Mouse (Mus musculus) heart, adult 9 months (tissue): Measurements from ENCODE around the gene Itpr2.

Source experiments
- DNase-seq, 2 experiments: peaks; one replicate each; pipeline ENCODE4 v3.0.0; 2022; ENCODE audit warnings: low spot score in 2 of 2

Gene Itpr2

DNA sequence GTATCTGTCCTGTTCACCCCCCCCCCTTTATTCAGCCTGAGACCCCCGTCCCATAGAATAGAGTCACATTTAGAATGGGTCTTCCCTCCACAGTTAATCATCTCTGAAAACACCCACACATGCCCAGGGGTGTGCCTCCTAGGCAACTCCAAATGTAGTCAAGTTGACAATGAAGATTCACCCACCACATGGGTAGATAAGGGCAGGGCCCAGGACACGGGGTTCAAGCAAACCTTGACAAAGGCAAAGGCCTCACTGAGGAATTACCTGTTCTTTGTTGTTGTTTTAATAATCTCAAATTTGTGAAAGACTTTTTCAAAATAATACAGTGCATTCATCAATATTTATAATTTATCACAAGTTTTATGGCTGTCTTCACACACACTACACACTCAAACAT is 2.4 kb upstream of the Itpr2 start:
- no peak for DNase-seq

DNA sequence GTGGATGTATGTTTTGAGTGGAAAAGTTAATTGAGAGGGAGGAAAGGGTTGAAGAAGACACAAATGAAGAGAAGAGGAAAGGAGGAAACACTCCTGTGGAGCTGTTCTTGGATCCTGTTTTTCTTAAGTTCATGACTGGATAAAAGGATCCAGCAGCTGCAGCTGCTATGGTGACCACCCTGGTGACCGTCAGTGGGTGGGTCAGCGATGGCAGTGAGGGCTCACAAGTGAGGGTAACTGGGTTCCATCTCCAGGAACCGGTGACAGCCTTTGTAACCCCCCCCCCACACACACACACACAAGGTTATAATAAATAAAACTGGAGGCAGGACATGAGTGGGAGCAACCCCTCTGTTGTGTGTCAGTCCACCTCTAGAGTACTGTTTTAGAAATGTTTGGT is 833 bp upstream of the Itpr2 start:
- no peak for DNase-seq

DNA sequence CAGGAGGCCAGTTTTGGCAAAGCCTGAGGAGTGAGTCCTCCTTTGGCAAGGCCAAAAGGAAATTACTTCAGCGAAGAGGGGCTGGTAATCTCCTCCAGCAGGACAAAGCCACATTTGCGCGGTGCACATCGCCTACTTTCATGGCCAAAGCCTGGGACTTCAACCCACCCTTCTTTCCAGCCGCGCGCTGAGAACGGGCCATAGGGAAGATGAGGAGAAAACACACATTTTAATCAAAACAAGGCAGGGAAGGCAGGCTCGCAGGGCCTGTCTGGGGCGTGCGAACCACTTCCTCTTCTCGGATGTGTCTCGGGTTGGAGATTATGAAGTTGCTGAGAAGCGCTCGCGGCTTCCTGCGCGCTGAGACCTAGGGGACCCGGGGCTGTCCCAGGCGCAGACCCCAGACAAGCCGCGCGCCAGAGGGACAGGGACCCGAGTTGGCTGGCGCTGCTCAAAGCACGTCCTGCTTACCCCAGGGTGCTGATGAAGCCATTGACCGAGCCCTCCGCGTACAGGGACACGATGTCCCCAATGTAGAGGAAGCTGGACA is 632 bp downstream of the Itpr2 start:
- DNase-seq = peak; percentile 79 to 81

DNA sequence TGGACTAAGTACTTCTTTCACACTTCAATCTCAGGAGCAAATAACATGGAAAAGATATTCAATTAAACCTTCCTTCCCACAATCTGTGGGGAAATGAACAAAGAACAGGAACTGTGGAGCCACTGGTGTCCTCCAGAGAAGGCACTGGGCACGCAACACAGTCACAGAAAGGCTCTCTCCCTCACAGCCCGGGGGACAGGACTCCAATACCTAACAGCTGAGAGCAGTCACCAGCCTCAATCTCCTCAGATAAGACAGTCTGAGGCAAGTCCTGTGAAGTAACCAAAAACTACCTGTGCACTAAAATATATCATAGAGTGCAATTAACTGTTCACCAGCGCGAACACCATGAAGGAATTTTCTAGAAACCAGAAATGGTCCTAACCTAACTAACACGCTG is 1.3 kb downstream of the Itpr2 start:
- DNase-seq = peak in 1 of 2 experiments; percentile 11

DNA sequence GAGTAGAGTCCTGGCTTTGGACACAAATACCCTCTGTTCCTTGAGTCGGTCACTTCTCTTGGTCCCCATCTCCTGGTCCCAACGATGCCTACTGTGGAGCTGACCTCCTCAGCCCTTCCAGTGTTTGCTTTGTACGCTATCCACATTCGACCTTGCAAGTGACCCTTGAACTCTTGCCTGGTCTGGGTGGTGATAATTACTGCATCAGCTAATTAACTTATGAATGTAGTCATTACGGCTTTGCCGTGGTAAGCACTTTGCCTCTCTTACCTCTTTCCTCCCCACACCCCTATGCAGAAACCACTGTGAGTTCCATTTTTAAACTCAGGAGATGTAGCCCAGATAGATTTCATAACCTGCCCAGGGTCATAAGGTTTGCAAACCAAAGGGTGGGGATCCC is 1.8 kb downstream of the Itpr2 start:
- no peak for DNase-seq

DNA sequence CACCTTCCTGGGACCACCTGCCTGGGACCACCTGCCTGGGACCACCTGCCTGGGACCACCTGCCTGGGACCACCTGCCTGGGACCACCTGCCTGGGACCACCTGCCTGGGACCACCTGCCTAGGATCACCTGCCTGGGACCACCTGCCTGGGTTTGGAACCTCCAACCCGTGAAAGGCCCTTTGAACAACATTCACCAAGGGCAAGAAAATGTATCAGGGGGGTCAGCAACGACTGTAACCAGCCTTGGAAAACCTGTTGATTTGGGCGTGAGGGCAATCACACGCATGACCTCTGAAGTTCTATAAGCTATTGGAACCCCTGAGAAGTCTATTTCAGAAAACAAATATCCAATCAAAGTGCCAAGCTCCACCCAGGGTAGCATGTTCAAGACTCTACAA is 2.5 kb downstream of the Itpr2 start:
- no peak for DNase-seq

DNA sequence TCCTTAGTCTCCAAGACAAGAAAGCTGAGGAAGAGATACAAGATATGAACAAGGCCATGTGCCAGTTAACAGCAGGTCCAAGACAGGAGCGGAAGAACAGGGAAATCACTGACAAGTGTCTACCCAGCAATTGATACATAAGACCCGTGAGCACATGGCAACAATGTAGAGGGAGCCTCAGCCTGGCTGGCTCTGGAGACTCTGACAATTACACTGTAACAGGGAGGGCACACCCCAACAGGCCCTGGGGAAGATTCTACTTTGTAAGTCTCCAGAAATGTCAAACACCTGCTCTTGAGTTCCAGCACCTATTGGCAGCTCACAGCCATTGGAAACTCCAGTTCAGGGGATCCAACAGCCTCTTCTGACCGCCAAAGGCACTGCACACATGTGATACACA is 3.6 kb downstream of the Itpr2 start:
- DNase-seq = no peak

DNA sequence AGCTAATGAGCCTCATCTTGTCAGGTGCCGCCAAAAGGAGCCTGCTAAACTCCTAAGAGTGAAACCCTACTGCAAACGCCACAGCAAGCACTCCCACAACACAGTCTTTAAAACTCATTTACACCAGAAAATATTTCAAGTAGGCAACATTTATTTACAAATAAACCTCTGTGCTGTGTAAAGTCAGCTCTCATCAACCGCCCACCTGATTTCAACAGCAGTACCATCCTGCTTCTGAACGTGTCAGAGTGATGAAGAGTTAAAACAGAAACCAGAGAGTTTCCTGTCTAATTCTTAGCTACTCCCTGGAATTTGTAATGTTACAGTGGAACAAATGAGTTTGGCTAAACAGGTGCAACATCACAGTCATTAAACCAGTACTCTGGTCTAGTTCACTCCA is 4.2 kb downstream of the Itpr2 start:
- DNase-seq = no peak

DNA sequence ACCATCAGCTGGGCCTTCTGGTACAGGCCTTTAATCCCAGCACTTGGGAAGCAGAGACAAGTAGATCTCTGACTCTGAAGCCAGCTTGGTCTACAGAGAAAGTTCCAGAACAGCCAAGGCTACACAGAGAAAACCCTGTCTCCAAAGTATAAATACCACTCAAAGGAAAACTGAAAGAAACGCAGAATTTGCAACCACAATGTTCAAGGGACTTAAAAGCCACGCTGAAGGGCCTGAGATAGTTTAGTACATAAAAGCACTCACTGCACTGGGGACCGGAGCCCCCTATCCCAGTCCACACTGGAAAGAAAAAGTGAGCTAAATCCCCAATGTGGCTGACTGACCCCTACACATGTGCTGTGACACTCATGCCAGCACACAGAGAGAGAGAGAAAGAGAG is 4.6 kb downstream of the Itpr2 start:
- DNase-seq = no peak

DNA sequence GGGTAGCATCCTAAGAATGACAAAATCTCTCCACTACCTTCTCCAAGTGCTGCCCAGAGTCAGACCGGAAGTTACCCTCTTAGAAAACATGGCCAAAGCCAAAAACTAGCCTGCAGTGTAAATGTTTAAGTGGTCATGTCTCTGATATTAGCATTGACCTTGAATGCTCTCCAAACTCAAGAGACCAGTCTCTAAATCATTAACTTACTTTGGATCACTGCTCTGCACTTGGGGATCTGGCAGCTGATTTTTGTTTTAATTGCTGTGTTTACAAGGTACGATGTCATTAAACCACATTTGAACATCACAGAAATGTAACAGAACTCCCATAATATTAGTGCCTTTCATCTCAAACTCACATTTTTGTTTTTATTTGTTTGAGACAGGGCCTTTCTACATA is 10.3 kb downstream of the Itpr2 start:
- DNase-seq = no peak

DNA sequence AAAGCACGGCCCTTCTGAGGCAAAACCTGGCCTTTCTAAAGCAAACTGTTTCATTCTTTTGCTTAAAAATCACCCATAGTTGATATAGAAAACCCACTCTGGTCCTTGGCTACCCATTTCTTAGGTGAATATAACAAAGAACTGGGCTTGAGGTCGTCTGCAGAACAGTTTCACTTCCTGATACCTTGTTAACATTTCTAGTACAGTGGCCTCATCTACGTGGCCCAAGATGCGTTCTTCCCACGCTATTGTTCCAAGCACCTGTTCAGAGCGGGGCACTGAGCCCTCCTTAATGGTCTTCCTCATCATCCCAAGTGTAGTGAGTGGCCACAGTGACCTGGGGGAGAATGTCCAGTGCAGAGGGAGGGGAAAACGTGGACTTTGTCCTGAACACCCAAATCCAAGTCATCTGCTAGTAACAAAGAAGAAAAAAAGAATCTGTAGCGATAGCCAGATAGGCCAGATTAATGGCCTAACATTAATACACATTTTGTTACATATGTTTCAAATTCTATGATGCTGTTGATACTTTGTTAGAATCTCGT is 11.5 kb downstream of the Itpr2 start:
- DNase-seq = no peak

DNA sequence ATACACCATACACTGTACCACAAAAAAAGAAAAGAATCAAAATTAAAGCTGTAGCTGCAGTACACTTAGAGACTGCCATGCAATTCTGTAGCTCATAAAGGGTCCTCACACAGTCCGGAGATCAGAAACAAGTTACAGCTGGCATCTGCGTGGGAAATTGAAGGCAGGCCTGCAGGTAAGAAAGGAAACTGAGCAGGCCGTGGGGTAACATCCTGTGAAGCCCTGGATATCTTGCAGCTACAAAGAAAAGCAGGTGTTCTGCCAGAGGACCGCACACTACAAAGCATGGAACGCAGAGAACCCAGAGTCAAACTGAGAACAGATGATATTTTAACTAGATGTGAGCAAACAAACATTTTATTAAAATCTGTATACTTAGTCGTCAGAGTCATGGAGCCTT is 12.2 kb downstream of the Itpr2 start:
- no peak for DNase-seq

DNA sequence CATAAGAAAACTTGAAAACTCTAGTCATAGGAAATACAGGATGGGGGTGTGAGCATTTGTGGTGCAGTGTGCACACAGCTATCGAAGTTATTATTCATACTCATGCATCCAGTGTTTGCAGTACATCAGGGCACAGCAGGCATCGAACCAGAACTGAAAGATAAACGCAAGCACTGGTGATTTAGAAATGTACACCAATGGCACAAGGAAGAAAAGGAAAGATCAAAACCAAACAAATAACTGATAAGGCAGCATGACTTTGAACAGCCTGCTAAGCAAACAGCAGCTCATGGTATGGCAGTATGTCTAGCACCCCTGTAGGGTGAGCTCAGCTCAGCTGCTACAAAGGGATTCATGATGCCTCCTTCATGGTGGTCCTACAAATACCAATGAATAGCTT is 13.3 kb downstream of the Itpr2 start:
- no peak for DNase-seq

DNA sequence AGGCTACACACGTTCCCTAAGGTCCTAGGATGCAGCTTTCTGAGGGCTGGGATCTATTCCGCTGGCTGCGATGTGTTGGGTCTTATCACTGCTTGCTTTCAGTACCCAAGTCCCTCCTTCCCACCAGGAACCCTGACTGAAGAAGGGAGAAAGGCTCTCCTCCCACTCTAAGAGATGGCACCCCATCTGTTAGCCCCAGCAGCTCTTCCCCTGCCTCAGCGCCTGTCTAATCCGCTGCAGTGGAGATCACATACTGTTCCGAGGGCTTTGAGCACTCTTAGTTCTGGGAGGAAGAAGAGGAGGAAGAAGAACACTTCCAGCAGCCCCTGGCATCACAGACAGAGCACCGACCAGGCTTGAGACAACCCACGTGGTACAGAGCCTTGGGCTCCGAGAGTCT is 14.9 kb downstream of the Itpr2 start:
- DNase-seq = no peak

DNA sequence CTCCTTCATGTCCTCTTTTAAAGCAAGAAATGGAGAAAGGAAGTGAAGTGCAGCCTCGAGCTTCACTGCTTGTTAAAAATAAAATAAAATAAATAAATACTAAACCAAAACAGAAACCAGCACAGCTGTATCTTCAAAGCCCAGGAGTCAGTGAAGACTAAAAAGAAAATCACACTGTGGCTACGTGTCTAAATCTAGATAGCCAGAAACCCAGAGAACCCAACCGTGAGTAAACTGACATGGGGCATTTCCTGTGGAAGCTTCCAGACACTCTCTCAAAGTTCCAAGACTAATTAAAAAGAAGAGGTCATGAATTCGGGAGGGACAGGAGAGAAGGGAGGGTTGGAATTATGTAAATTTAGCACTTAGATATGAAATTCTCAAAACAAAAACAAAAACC is 15.9 kb downstream of the Itpr2 start:
- DNase-seq = no peak

DNA sequence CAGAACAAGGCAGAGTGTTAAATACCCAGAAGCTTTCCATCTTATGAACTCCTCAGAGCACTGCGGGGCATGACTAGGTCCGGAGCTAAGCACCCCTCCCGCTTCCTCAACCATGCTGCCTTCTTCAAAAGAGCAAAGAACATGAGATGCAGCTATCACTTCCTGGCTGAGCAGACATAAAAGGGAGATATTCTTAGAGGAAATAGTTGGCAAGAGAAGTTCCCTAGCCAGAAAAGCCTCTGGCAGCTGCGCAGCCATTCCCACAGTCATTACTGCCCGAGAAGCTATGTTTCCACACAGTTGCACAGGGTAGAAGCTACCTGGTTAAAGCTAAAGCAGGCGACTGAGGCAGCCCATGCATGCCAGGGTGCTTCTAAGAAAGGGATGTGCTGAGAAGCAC is 20.6 kb downstream of the Itpr2 start:
- DNase-seq = no peak

DNA sequence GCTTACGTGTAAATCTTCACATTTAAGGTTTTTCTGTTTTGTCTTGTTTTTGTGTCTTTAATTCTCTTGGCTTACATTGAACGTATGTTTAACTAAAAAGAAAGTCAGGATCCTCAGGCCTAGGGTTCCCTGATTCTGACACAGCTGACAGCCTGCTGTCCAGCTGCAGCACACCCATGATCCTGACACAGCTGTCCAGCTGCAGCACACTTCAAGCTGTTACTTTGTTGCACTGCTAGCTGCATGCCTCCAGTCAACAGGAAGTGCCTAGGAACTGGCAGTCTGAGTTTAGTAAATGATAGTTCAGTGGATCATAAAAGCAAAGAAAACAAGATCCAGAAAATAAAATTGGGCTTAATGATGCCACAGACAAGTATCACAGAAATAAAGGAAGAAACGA is 21.1 kb downstream of the Itpr2 start:
- DNase-seq = peak in 1 of 2 experiments; percentile 28

DNA sequence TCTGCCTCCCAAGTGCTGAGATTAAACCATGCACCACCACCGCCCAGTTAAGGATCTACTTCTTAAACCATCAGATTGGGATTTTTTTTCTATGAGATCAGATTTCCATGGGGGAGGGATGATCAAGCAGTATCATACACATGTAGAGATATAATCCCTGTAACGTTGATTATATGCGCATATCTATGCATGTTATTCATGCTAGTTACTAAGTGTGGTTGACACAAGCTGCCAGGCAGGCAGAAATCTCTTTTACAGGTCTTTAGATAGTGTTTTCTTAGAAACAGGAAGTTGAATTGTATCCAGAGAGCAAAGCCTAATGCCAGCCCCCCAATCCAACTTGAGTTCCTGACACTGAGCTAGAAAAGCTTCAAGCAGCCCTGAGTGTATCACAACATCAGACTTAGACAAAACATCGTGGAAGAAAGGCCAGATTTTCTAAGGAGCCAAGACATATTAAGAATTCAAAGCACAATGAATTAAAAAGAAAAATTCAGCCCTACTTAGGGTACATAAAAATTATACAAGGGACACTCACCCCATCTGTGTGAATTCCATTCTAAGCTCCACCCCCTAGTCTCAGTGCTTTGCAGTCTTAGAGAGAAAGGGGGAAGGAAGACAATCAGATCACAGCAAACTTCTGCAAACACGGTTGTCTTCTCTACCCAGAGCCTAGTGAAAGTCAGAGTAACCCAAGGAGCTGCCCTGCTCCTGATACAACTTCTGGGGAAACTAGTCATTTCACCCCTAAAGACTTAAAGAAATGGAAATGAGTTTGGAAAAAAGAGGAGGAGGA is 22.9 kb downstream of the Itpr2 start:
- no peak for DNase-seq

DNA sequence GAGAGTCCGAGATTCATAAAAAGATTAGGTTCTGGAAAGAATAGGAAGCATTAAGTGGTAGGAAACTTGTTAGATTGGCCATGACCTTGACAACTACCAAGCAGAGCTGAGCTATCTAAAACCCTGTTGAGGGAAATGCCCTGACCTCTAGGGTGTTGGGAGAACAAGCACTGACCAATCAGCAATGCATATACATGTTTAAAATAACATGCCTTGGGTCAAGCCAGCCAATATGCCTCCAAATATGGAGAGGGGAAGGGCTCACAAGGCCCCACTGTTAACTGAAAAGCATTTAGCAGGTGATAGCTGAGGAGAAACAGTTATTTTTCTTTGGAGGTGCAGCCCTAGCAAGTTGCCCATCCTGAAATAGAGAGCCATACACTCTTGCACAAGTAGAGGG is 25.2 kb downstream of the Itpr2 start:
- DNase-seq = no peak

DNA sequence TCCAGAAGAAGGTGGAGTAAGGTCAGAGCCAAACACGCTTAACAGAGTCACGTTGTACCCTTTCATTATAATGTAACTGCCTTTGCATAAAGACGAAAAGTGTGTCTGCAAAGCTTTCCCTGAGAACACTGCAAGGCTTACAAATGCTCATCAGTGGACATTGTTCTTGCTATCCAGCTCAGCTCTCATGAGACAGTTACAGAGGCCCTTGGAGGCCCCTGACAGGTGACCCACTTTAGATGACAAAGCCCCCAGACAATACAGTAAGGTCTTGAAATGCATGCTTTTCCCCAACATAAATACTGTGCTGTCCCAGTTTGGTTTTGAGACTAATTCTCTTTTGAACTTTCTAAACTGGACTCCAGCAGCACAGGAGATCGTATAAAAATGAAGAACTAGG is 27.9 kb downstream of the Itpr2 start:
- no peak for DNase-seq

DNA sequence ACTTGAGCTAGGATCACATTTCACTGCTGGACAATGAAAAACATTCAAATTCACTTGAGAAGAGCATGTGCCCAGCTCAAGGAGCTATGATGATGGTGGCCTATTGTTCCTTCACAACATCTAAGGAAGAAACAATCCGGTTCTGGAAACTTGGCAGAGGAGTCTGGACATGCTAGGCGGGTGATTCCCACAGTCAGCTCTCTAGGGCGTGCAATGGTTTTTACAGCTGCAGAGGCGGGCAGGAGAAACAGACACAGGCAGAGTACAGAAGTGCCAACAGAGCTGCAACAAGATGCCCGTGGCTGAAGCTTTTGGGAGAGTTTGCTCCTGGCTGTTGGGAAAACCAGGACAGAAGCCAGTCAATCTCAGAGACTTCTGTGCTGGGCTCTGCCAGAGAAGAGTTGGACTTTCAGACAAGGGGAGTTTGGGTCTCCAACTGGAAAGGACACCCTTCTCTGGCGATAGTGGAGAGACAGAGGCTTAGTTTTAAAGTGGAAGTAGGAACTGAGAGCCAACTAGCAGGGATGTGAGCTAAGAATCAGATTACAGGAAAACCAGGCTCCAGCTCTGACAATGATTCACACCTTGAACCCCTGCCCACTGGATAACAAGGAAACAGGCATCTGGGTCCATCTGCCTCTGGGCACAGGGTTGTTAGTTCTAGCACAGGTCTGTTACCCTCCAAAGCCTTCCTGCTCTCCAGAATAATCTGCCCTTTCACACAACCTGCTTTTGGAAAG is 28.6 kb downstream of the Itpr2 start:
- peak; percentile 63 to 74 for DNase-seq

DNA sequence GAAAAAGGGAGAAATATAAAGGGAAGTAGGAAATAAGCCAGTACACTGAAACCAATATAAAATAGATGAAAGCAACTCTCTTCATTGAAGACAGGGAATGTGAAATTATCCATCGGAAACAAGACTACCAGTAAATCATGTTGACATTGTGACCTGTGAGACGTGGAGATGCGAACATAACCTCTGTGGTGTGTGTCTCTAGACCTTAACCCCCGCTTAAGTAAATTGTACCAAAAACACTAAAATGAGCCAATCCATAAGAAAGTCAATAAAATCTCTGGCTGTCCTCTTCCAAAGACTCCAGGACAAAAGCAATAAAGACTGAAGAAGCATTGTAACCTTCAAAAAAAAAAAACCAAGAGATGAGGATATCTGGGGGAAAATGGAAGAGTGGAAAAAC is 31.6 kb downstream of the Itpr2 start:
- no peak for DNase-seq

DNA sequence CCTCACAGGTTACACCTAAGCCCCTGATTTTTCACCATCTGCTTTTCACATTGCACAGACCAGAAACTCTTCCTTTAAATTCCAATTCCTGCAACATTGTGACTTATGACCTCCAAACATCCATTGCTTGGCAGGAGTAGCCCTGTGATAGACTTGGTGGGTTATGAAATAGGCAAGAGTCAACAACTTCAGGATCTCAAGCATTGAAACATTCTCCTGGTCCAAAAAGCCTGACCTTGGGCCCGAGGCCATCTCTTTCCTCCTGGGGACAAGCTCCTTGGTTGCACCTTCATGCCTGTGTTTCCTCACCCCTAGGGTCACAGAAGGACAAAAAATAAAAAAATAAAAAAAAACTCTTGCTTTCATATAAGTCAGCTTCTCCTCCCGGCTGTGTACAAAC is 32.1 kb downstream of the Itpr2 start:
- DNase-seq = peak in 1 of 2 experiments; percentile 20
